Mouse (Mus musculus) lung, adult 2 months (tissue): ENCODE results near the gene Egln3.

ENCODE experiments used
- CTCF ChIP-seq: fragments of 200-500 bp; IDR thresholded peaks from 2 replicates; pipeline ENCODE4 v1.5.1; 2011; ENCODE audit warnings: mild to moderate bottlenecking, low read length, control low read depth; ENCODE audit not compliant: insufficient read depth
- POLR2A ChIP-seq: fragments of 200-500 bp; IDR thresholded peaks from 2 replicates; pipeline ENCODE4 v1.6.1; 2011; ENCODE audit warnings: low read depth, mild to moderate bottlenecking, control low read depth, low read length, borderline replicate concordance; ENCODE audit errors: extremely low read depth

GRCm38 (mm10) chr12:54216673-54217072 lies 13.0 kb upstream of the Egln3 start:
- no peak for TF ChIP-seq POLR2A
- TF ChIP-seq CTCF, result no peak
